Mouse (Mus musculus): ENCODE data around the gene Tmem206.
A peak's percentile ranks its signal among the peaks of the same experiment; 100 is the strongest.

DNA sequence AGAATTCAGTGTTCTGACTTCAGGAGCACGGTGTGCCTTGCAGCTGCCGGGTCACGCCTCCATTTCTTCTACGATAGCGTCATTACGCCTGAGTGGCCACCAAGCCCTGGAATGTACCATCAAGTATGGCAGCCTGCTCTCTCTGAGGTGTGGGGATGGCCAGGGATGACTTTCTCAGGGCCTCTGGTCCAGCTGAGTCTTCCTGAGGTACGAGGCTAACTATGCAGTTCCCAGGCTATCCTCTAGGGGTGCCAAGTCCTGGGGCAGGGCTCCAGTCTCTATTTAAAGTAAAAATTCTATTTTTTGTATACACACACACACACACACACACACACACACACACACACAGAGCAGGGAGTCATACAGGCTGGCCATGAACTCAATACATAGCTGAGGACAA lies 20.1 kb upstream of the Tmem206 start:
- TF ChIP-seq POLR2AphosphoS5 (IDR thresholded peaks at IDR 0.05; ENCODE audit: insufficient replicate concordance, low read depth, low read length) = no peak
- peak; percentile 65 for TF ChIP-seq CTCF (IDR thresholded peaks at IDR 0.05; ENCODE audit: low read depth, low read length)
- no peak for TF ChIP-seq GATA1 (IDR thresholded peaks at IDR 0.05; ENCODE audit: borderline replicate concordance, low read length)
